Mouse (Mus musculus) heart, adult 2 months (tissue): Measurements from ENCODE around the gene Gm6899.

ENCODE experiments used
- CTCF ChIP-seq: fragments of 200-600 bp; IDR thresholded peaks from 2 replicates; pipeline ENCODE4 v1.8.1; 2022; ENCODE audit warnings: antibody characterized with exemption, mild to moderate bottlenecking, moderate library complexity
- EP300 ChIP-seq: fragments of 200-500 bp; IDR thresholded peaks from 2 replicates; pipeline ENCODE4 v1.6.1; 2011; ENCODE audit warnings: low read depth, low read length, control low read depth; ENCODE audit not compliant: insufficient read depth
- POLR2A ChIP-seq: fragments of 200-500 bp; IDR thresholded peaks from 2 replicates; pipeline ENCODE4 v1.6.1; 2011; ENCODE audit warnings: mild to moderate bottlenecking, low read depth, low read length, control low read depth; ENCODE audit not compliant: insufficient read depth

DNA sequence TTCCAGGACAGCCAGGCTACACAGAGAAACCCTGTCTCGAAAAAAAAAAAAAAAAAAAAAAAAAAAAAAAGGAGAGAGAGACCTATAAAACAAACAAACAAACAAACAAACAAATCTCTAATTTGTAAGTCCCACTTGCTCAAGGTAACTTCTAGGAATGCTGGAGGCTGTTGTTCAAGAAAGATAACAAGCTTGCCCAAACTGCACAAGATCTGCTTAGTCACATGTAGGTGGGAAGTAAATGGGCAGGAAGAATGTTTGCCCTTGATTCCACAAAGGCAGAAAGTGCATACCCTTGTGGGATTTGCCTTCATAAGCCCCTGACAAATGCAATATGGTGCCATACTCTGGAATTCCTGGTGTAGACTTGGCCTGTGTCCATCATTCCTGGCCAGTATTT is 1.4 kb downstream of the Gm6899 start:
- no peak for TF ChIP-seq CTCF
- no peak for TF ChIP-seq POLR2A
- TF ChIP-seq EP300 = no peak
